Mouse (Mus musculus): Measurements from ENCODE around the gene Slc22a20. TPM values are rescaled to one million over a fixed set of nuclear protein-coding genes. Genes with fewer than 3 reads are reported as not detected.

Slc22a20 gene
- polyA plus RNA-seq, 1 experiment from 2014 or later = not detected

GRCm38 (mm10) chr19:5937095-5937835 lies 48.7 kb downstream of the Slc22a20 start:
- ATAC-seq (ENCODE audit: extremely low read depth, insufficient number of reproducible peaks, low FRiP score, low TSS enrichment) = no peak
- peak overlapping the region; percentile 60 for H3K4me2 ChIP-seq
- H3K36me3 ChIP-seq = peaks cover 28% of the 10 kb centered on the region
- H3K27ac ChIP-seq (replicated peaks) = peak overlapping the region; percentile 56
- H3K27me3 ChIP-seq (replicated peaks) = no peaks in the 10 kb centered on the region
- H3K9me3 ChIP-seq = no peaks in the 10 kb centered on the region
- peaks cover 54% of the 10 kb centered on the region for H3K4me1 ChIP-seq
- 0 out of 2 replicates have a peak overlapping the region, but pooled peaks have one; percentile 67 for H3K9ac ChIP-seq
- WGBS = 68% methylated on average over 21 of the region's 21 CpGs
- H3K4me3 ChIP-seq = no peak overlapping the region

GRCm38 (mm10) chr19:5935691-5936090 lies 50.3 kb downstream of the Slc22a20 start:
- no peak overlapping the region for H3K4me3 ChIP-seq
- no peaks in the 10 kb centered on the region for H3K27me3 ChIP-seq (replicated peaks)
- H3K9ac ChIP-seq = 0 out of 2 replicates have a peak overlapping the region, but pooled peaks have one; percentile 53
- peaks cover 14% of the 10 kb centered on the region for H3K36me3 ChIP-seq
- H3K9me3 ChIP-seq = no peaks in the 10 kb centered on the region
- H3K27ac ChIP-seq (replicated peaks) = peak overlapping the region; percentile 73
- WGBS = 50% methylated on average over 5 of the region's 5 CpGs
- peaks cover 48% of the 10 kb centered on the region for H3K4me1 ChIP-seq
- no peak for ATAC-seq (ENCODE audit: extremely low read depth, insufficient number of reproducible peaks, low FRiP score, low TSS enrichment)
- H3K4me2 ChIP-seq = peak overlapping the region; percentile 33; the same call in 1 of the 2 replicates

- peak; percentile 39; the same call in 1 of the 2 replicates for ATAC-seq (ENCODE audit: extremely low read depth, insufficient number of reproducible peaks, low FRiP score, low TSS enrichment)
- Histone ChIP-seq H3K9ac (peak overlapping the region; percentile 53), H3K4me3 (no peak overlapping the region), H3K36me3 (peaks cover 11% of the 10 kb centered on the region), H3K4me1 (peaks cover 47% of the 10 kb centered on the region), H3K9me3 (no peaks in the 10 kb centered on the region), H3K27me3 (replicated peaks) (no peaks in the 10 kb centered on the region), H3K4me2 (peak overlapping the region; percentile 33), H3K27ac (replicated peaks) (peak overlapping the region; percentile 73)
- WGBS = 5% methylated on average over 3 of the region's 3 CpGs
These were observed 50.7 kb downstream of the Slc22a20 start for GRCm38 (mm10) chr19:5935266-5935665.

- Histone ChIP-seq H3K36me3 (no peaks in the 10 kb centered on the region), H3K9ac (peak overlapping the region; percentile 40; the same call in 1 of the 2 replicates), H3K27me3 (replicated peaks) (0 out of 2 replicates have a peak, but pooled peaks cover 3% of the 10 kb centered on the region), H3K4me2 (no peak overlapping the region), H3K4me1 (peaks cover 45% of the 10 kb centered on the region), H3K27ac (replicated peaks) (peak overlapping the region; percentile 74), H3K4me3 (no peak overlapping the region), H3K9me3 (no peaks in the 10 kb centered on the region)
- peak; percentile 48; the same call in 1 of the 2 replicates for ATAC-seq (ENCODE audit: extremely low read depth, insufficient number of reproducible peaks, low FRiP score, low TSS enrichment)
- WGBS = 57% methylated on average over 14 of the region's 14 CpGs
These were observed 56.0 kb downstream of the Slc22a20 start for GRCm38 (mm10) chr19:5929634-5930596.

- ATAC-seq (ENCODE audit: extremely low read depth, insufficient number of reproducible peaks, low FRiP score, low TSS enrichment) = no peak
These were observed 57.4 kb downstream of the Slc22a20 start for GRCm38 (mm10) chr19:5928546-5928945.

GRCm38 (mm10) chr19:5928104-5928503 lies 57.8 kb downstream of the Slc22a20 start:
- Histone ChIP-seq H3K27me3 (replicated peaks) (0 out of 2 replicates have a peak, but pooled peaks cover 3% of the 10 kb centered on the region), H3K4me1 (peaks cover 48% of the 10 kb centered on the region), H3K9me3 (no peaks in the 10 kb centered on the region), H3K9ac (0 out of 2 replicates have a peak overlapping the region, but pooled peaks have one; percentile 24), H3K4me2 (no peak overlapping the region), H3K27ac (replicated peaks) (no peak overlapping the region), H3K36me3 (no peaks in the 10 kb centered on the region), H3K4me3 (no peak overlapping the region)
- 70% methylated on average over 6 of the region's 6 CpGs for WGBS
- no peak for ATAC-seq (ENCODE audit: extremely low read depth, insufficient number of reproducible peaks, low FRiP score, low TSS enrichment)

More at GRCm38 (mm10) chr19:5928546-5928945, 57.4 kb downstream of the Slc22a20 start:
- Histone ChIP-seq H3K9ac (0 out of 2 replicates have a peak overlapping the region, but pooled peaks have one; percentile 24), H3K9me3 (no peaks in the 10 kb centered on the region), H3K27me3 (replicated peaks) (0 out of 2 replicates have a peak, but pooled peaks cover 3% of the 10 kb centered on the region), H3K4me3 (no peak overlapping the region), H3K27ac (replicated peaks) (peak overlapping the region; percentile 74; the same call in 1 of the 2 replicates), H3K36me3 (no peaks in the 10 kb centered on the region), H3K4me1 (peaks cover 46% of the 10 kb centered on the region), H3K4me2 (no peak overlapping the region)
- 57% methylated on average over 3 of the region's 3 CpGs for WGBS

- WGBS = 72% methylated on average over 8 of the region's 8 CpGs
- Histone ChIP-seq H3K9ac (no peak overlapping the region), H3K27ac (replicated peaks) (no peak overlapping the region), H3K27me3 (replicated peaks) (0 out of 2 replicates have a peak, but pooled peaks cover 3% of the 10 kb centered on the region), H3K4me3 (no peak overlapping the region), H3K36me3 (no peaks in the 10 kb centered on the region), H3K9me3 (no peaks in the 10 kb centered on the region), H3K4me2 (no peak overlapping the region), H3K4me1 (peaks cover 54% of the 10 kb centered on the region)
- ATAC-seq (ENCODE audit: extremely low read depth, insufficient number of reproducible peaks, low FRiP score, low TSS enrichment) = no peak
These were observed 58.4 kb downstream of the Slc22a20 start for GRCm38 (mm10) chr19:5927532-5927931.

GRCm38 (mm10) chr19:5927026-5927425 lies 58.9 kb downstream of the Slc22a20 start:
- H3K27me3 ChIP-seq (replicated peaks) = 0 out of 2 replicates have a peak, but pooled peaks cover 3% of the 10 kb centered on the region
- H3K27ac ChIP-seq (replicated peaks) = no peak overlapping the region
- 74% methylated on average over 11 of the region's 11 CpGs for WGBS
- H3K9ac ChIP-seq = 0 out of 2 replicates have a peak overlapping the region, but pooled peaks have one; percentile 7
- H3K9me3 ChIP-seq = no peaks in the 10 kb centered on the region
- H3K36me3 ChIP-seq = no peaks in the 10 kb centered on the region
- H3K4me3 ChIP-seq = no peak overlapping the region
- no peak for ATAC-seq (ENCODE audit: extremely low read depth, insufficient number of reproducible peaks, low FRiP score, low TSS enrichment)
- H3K4me2 ChIP-seq = no peak overlapping the region
- peaks cover 59% of the 10 kb centered on the region for H3K4me1 ChIP-seq

- Histone ChIP-seq H3K9ac (peak overlapping the region; percentile 83), H3K4me1 (peaks cover 69% of the 10 kb centered on the region), H3K9me3 (no peaks in the 10 kb centered on the region), H3K4me3 (peak overlapping the region; percentile 69), H3K36me3 (peaks cover 3% of the 10 kb centered on the region; the same call in 1 of the 2 replicates), H3K27me3 (replicated peaks) (0 out of 2 replicates have a peak, but pooled peaks cover 3% of the 10 kb centered on the region), H3K4me2 (peak overlapping the region; percentile 96), H3K27ac (replicated peaks) (peak overlapping the region; percentile 88)
- no peak for ATAC-seq (ENCODE audit: extremely low read depth, insufficient number of reproducible peaks, low FRiP score, low TSS enrichment)
- 24% methylated on average over 11 of the region's 11 CpGs for WGBS
These were observed 60.6 kb downstream of the Slc22a20 start for GRCm38 (mm10) chr19:5925311-5925855.

- peak; percentile 91 for ATAC-seq (ENCODE audit: extremely low read depth, insufficient number of reproducible peaks, low FRiP score, low TSS enrichment)
- Histone ChIP-seq H3K36me3 (peaks cover 6% of the 10 kb centered on the region), H3K9ac (peak within 1 kb of the TSS; percentile 83), H3K9me3 (no peaks in the 10 kb centered on the region), H3K27ac (replicated peaks) (peak within 1 kb of the TSS; percentile 88), H3K4me1 (peaks cover 63% of the 10 kb centered on the region), H3K4me2 (peak within 1 kb of the TSS; percentile 96), H3K27me3 (replicated peaks) (0 out of 2 replicates have a peak, but pooled peaks cover 3% of the 10 kb centered on the region), H3K4me3 (peak within 1 kb of the TSS; percentile 69)
- under 1% methylated on average over 18 of the region's 18 CpGs for WGBS
These were observed 61.2 kb downstream of the Slc22a20 start, which contains the start of gene Cdc42ep2 for GRCm38 (mm10) chr19:5924713-5925093. Gene Cdc42ep2, minus strand, starts transcription at chr19:5924816.

All from heart, embryonic 13.5 days (tissue).